Mouse (Mus musculus): Measurements from ENCODE around the gene Arhgef33. TPM values are rescaled to one million over a fixed set of nuclear protein-coding genes. Genes with fewer than 3 reads are reported as not detected.

Gene Arhgef33
- polyA plus RNA-seq, 1 experiment from 2014 or later: 0.85 TPM

GRCm38 (mm10) chr17:80298844-80299243 lies 8.4 kb upstream of the Arhgef33 start:
- Histone ChIP-seq H3K4me3 (no peak overlapping the region), H3K27ac (replicated peaks) (no peak overlapping the region), H3K9ac (no peak overlapping the region), H3K4me2 (no peak overlapping the region), H3K4me1 (replicated peaks) (no peaks in the 10 kb centered on the region), H3K9me3 (no peaks in the 10 kb centered on the region), H3K27me3 (no peaks in the 10 kb centered on the region), H3K36me3 (no peaks in the 10 kb centered on the region)
- 92% methylated on average over 5 of the region's 5 CpGs for WGBS
- no peak for ATAC-seq (ENCODE audit: low read depth)

GRCm38 (mm10) chr17:80311761-80312160 lies 4.6 kb downstream of the Arhgef33 start:
- 55% methylated on average over 9 of the region's 9 CpGs for WGBS
- ATAC-seq (ENCODE audit: low read depth): no peak

GRCm38 (mm10) chr17:80312405-80312804 lies 5.2 kb downstream of the Arhgef33 start:
- no peak overlapping the region for H3K9ac ChIP-seq
- H3K9me3 ChIP-seq: no peaks in the 10 kb centered on the region
- 77% methylated on average over 4 of the region's 4 CpGs for WGBS
- no peaks in the 10 kb centered on the region for H3K27me3 ChIP-seq
- no peak for ATAC-seq (ENCODE audit: low read depth)
- no peak overlapping the region for H3K27ac ChIP-seq (replicated peaks)
- H3K4me1 ChIP-seq (replicated peaks): peaks cover 12% of the 10 kb centered on the region; the same call in 1 of the 2 replicates
- H3K4me3 ChIP-seq: no peak overlapping the region
- no peak overlapping the region for H3K4me2 ChIP-seq
- H3K36me3 ChIP-seq: no peaks in the 10 kb centered on the region

More at GRCm38 (mm10) chr17:80311761-80312160, 4.6 kb downstream of the Arhgef33 start:
- Histone ChIP-seq H3K9me3 (no peaks in the 10 kb centered on the region), H3K27me3 (no peaks in the 10 kb centered on the region), H3K9ac (no peak overlapping the region), H3K4me2 (no peak overlapping the region), H3K36me3 (no peaks in the 10 kb centered on the region), H3K27ac (replicated peaks) (no peak overlapping the region), H3K4me1 (replicated peaks) (peaks cover 12% of the 10 kb centered on the region; the same call in 1 of the 2 replicates), H3K4me3 (no peak overlapping the region)

- Histone ChIP-seq H3K4me1 (replicated peaks) (no peaks in the 10 kb centered on the region), H3K4me2 (no peak overlapping the region), H3K4me3 (no peak overlapping the region), H3K9me3 (no peaks in the 10 kb centered on the region), H3K9ac (no peak overlapping the region), H3K27ac (replicated peaks) (no peak overlapping the region), H3K36me3 (no peaks in the 10 kb centered on the region), H3K27me3 (no peaks in the 10 kb centered on the region)
- no peak for ATAC-seq (ENCODE audit: low read depth)
- 90% methylated on average over 6 of the region's 6 CpGs for WGBS
Observed at GRCm38 (mm10) chr17:80322228-80322627, 15.0 kb downstream of the Arhgef33 start.

GRCm38 (mm10) chr17:80323015-80323414 lies 15.8 kb downstream of the Arhgef33 start:
- 82% methylated on average over 4 of the region's 4 CpGs for WGBS

GRCm38 (mm10) chr17:80323658-80324057 lies 16.5 kb downstream of the Arhgef33 start:
- H3K4me1 ChIP-seq (replicated peaks): no peaks in the 10 kb centered on the region
- no peak overlapping the region for H3K4me3 ChIP-seq
- H3K9me3 ChIP-seq: no peaks in the 10 kb centered on the region
- WGBS: 83% methylated on average over 8 of the region's 8 CpGs
- no peaks in the 10 kb centered on the region for H3K36me3 ChIP-seq
- H3K27me3 ChIP-seq: no peaks in the 10 kb centered on the region
- H3K4me2 ChIP-seq: no peak overlapping the region
- no peak for ATAC-seq (ENCODE audit: low read depth)
- no peak overlapping the region for H3K9ac ChIP-seq
- H3K27ac ChIP-seq (replicated peaks): no peak overlapping the region

More at GRCm38 (mm10) chr17:80323015-80323414, 15.8 kb downstream of the Arhgef33 start:
- H3K4me2 ChIP-seq: no peak overlapping the region
- ATAC-seq (ENCODE audit: low read depth): no peak
- H3K27ac ChIP-seq (replicated peaks): no peak overlapping the region
- no peaks in the 10 kb centered on the region for H3K9me3 ChIP-seq
- no peak overlapping the region for H3K4me3 ChIP-seq
- H3K4me1 ChIP-seq (replicated peaks): no peaks in the 10 kb centered on the region
- no peaks in the 10 kb centered on the region for H3K27me3 ChIP-seq
- H3K9ac ChIP-seq: no peak overlapping the region
- H3K36me3 ChIP-seq: no peaks in the 10 kb centered on the region

GRCm38 (mm10) chr17:80324521-80324920 lies 17.3 kb downstream of the Arhgef33 start:
- 85% methylated on average over 7 of the region's 7 CpGs for WGBS
- Histone ChIP-seq H3K27ac (replicated peaks) (no peak overlapping the region), H3K4me2 (no peak overlapping the region), H3K4me3 (no peak overlapping the region), H3K4me1 (replicated peaks) (no peaks in the 10 kb centered on the region), H3K27me3 (no peaks in the 10 kb centered on the region), H3K9me3 (no peaks in the 10 kb centered on the region), H3K36me3 (no peaks in the 10 kb centered on the region), H3K9ac (no peak overlapping the region)
- no peak for ATAC-seq (ENCODE audit: low read depth)

- WGBS: 87% methylated on average over 4 of the region's 5 CpGs
- Histone ChIP-seq H3K4me2 (no peak overlapping the region), H3K36me3 (no peaks in the 10 kb centered on the region), H3K4me1 (replicated peaks) (no peaks in the 10 kb centered on the region), H3K27me3 (no peaks in the 10 kb centered on the region), H3K4me3 (no peak overlapping the region), H3K9ac (no peak overlapping the region), H3K9me3 (no peaks in the 10 kb centered on the region), H3K27ac (replicated peaks) (no peak overlapping the region)
- ATAC-seq (ENCODE audit: low read depth): no peak
Observed at GRCm38 (mm10) chr17:80325456-80325855, 18.2 kb downstream of the Arhgef33 start.

GRCm38 (mm10) chr17:80326431-80326830 lies 19.2 kb downstream of the Arhgef33 start:
- 73% methylated on average over 3 of the region's 3 CpGs for WGBS
- Histone ChIP-seq H3K4me1 (replicated peaks) (no peaks in the 10 kb centered on the region), H3K4me2 (no peak overlapping the region), H3K4me3 (no peak overlapping the region), H3K9me3 (no peaks in the 10 kb centered on the region), H3K27ac (replicated peaks) (no peak overlapping the region), H3K36me3 (no peaks in the 10 kb centered on the region), H3K9ac (no peak overlapping the region), H3K27me3 (no peaks in the 10 kb centered on the region)
- ATAC-seq (ENCODE audit: low read depth): no peak

- Histone ChIP-seq H3K4me1 (replicated peaks) (no peaks in the 10 kb centered on the region), H3K9me3 (no peaks in the 10 kb centered on the region), H3K4me2 (no peak overlapping the region), H3K27me3 (no peaks in the 10 kb centered on the region), H3K4me3 (no peak overlapping the region), H3K27ac (replicated peaks) (no peak overlapping the region), H3K9ac (no peak overlapping the region), H3K36me3 (no peaks in the 10 kb centered on the region)
- ATAC-seq (ENCODE audit: low read depth): no peak
- WGBS: 77% methylated on average over 2 of the region's 2 CpGs
Observed at GRCm38 (mm10) chr17:80332386-80332785, 25.2 kb downstream of the Arhgef33 start.

- Histone ChIP-seq H3K27ac (replicated peaks) (no peak overlapping the region), H3K36me3 (no peaks in the 10 kb centered on the region), H3K4me2 (no peak overlapping the region), H3K9me3 (no peaks in the 10 kb centered on the region), H3K4me1 (replicated peaks) (no peaks in the 10 kb centered on the region), H3K27me3 (no peaks in the 10 kb centered on the region), H3K9ac (no peak overlapping the region), H3K4me3 (no peak overlapping the region)
- WGBS: 87% methylated on average over 4 of the region's 4 CpGs
- ATAC-seq (ENCODE audit: low read depth): no peak
Observed at GRCm38 (mm10) chr17:80345277-80345676, 38.1 kb downstream of the Arhgef33 start.

GRCm38 (mm10) chr17:80346591-80347125 lies 39.5 kb downstream of the Arhgef33 start:
- Histone ChIP-seq H3K27me3 (no peaks in the 10 kb centered on the region), H3K4me3 (no peak overlapping the region), H3K4me1 (replicated peaks) (no peaks in the 10 kb centered on the region), H3K9me3 (no peaks in the 10 kb centered on the region), H3K36me3 (no peaks in the 10 kb centered on the region), H3K27ac (replicated peaks) (no peak overlapping the region), H3K4me2 (no peak overlapping the region), H3K9ac (no peak overlapping the region)
- no peak for ATAC-seq (ENCODE audit: low read depth)
- WGBS: 17% methylated on average over 11 of the region's 11 CpGs

- Histone ChIP-seq H3K27me3 (no peaks in the 10 kb centered on the region), H3K9me3 (no peaks in the 10 kb centered on the region), H3K4me1 (replicated peaks) (no peaks in the 10 kb centered on the region), H3K9ac (no peak overlapping the region), H3K27ac (replicated peaks) (no peak overlapping the region), H3K36me3 (no peaks in the 10 kb centered on the region), H3K4me2 (no peak overlapping the region), H3K4me3 (no peak overlapping the region)
- WGBS: 56% methylated on average over 6 of the region's 6 CpGs
- no peak for ATAC-seq (ENCODE audit: low read depth)
Observed at GRCm38 (mm10) chr17:80347234-80347633, 40.0 kb downstream of the Arhgef33 start.
